Mouse (Mus musculus) liver, postnatal 0 days (tissue): ENCODE measurements at regions not wholly inside any gene's neighbourhood (a gene's known extent, or its start where the extent isn't known, plus 50 kb on each side); places are given as distances from the start of the nearest gene placed in this dataset.

ENCODE experiments used
- ATAC-seq: fragments of 200-750 bp; cut with Nextera tagmentation; 2 replicates; pipeline ENCODE4 v1.8.0; 2017; ENCODE audit warnings: mild to moderate bottlenecking, moderate library complexity
- DNase-seq: peaks from one replicate; pipeline ENCODE4 v3.0.0-alpha.2; 2016
- H3K27ac ChIP-seq: fragments of 300-500 bp; sonication (generic); 2 replicates; pipeline ENCODE4 v1.5.1; 2014; ENCODE audit warnings: antibody characterized with exemption, moderate library complexity, mild to moderate bottlenecking, low read depth
- H3K27me3 ChIP-seq: fragments of 300-500 bp; sonication (generic); 2 replicates; pipeline ENCODE4 v1.6.1; 2014; ENCODE audit warnings: low read length, control low read depth, mixed read lengths; ENCODE audit not compliant: insufficient read depth
- H3K36me3 ChIP-seq: fragments of 300-500 bp; sonication (generic); replicated peaks from 2 replicates; pipeline ENCODE4 v1.6.1; 2014; ENCODE audit warnings: mild to moderate bottlenecking, control low read depth, low read length, moderate library complexity, mixed read lengths; ENCODE audit not compliant: insufficient read depth
- H3K4me1 ChIP-seq: fragments of 300-500 bp; sonication (generic); 2 replicates; pipeline ENCODE4 v1.6.1; 2014; ENCODE audit warnings: antibody characterized with exemption, mild to moderate bottlenecking, control low read depth; ENCODE audit not compliant: insufficient read depth
- H3K4me2 ChIP-seq: fragments of 300-500 bp; sonication (generic); 2 replicates; pipeline ENCODE4 v1.6.1; 2014; ENCODE audit warnings: low read depth, mild to moderate bottlenecking, low read length, moderate library complexity, mixed read lengths
- H3K4me3 ChIP-seq: fragments of 300-500 bp; sonication (generic); 2 replicates; pipeline ENCODE4 v1.5.1; 2014; ENCODE audit warnings: low read depth, low read length
- H3K9ac ChIP-seq: fragments of 300-500 bp; sonication (generic); replicated peaks from 2 replicates; pipeline ENCODE4 v1.6.1; 2014; ENCODE audit warnings: mild to moderate bottlenecking, moderate library complexity
- H3K9me3 ChIP-seq: fragments of 300-500 bp; sonication (generic); 2 replicates; pipeline ENCODE4 v1.6.1; 2016; ENCODE audit warnings: mild to moderate bottlenecking, control low read depth, low read length, mixed read lengths
- CTCF ChIP-seq: sonication (generic); IDR thresholded peaks from 2 replicates; pipeline ENCODE4 v1.5.1; 2016; ENCODE audit warnings: antibody characterized with exemption, low read depth
- EP300 ChIP-seq: IDR thresholded peaks from 2 replicates; pipeline ENCODE4 v1.6.1; 2016; ENCODE audit warnings: antibody characterized with exemption, low read depth, mild to moderate bottlenecking
- WGBS: fragments of 180-500 bp; shearing (Covaris S2); extraction: QIAGEN DNeasy Blood & Tissue Kit; methylation state at CpG from one replicate; pipeline ENCODE4 v1.1.7; 2014; ENCODE audit not compliant: insufficient replicate concordance; 5-methylcytosine and 5-hydroxymethylcytosine counted together

DNA sequence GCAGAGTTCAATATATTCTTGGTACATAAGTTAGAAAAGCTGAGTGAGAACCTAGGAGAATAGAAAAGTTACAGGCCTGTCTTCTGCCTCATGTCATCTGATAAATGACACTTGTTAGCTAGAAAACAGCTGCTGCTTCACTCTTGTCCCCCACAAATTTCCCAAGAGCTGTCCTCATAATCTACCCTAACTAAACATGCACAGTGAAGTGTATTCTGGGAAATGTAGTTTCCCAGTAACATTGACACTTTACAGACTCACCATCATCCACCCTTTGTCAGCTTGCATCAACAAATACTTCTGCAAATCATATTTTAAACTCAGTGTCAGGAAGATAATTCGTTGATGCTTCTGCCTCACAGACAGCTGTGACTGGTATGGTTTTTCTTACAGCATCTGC, 190.0 kb upstream of the Dkk2 start:
- DNase-seq = no peak
- no peak for ATAC-seq
- H3K27me3 ChIP-seq = no peaks in the 10 kb centered on the region
- H3K4me2 ChIP-seq = no peak overlapping the region
- H3K9me3 ChIP-seq = no peaks in the 10 kb centered on the region
- H3K36me3 ChIP-seq = no peaks in the 10 kb centered on the region
- WGBS = 51% methylated on average over 1 of the region's 1 CpGs
- no peaks in the 10 kb centered on the region for H3K4me1 ChIP-seq
- H3K27ac ChIP-seq = no peak overlapping the region
- H3K4me3 ChIP-seq = no peak overlapping the region
- H3K9ac ChIP-seq = no peak overlapping the region
- TF ChIP-seq EP300 = no peak
- TF ChIP-seq CTCF = no peak

DNA sequence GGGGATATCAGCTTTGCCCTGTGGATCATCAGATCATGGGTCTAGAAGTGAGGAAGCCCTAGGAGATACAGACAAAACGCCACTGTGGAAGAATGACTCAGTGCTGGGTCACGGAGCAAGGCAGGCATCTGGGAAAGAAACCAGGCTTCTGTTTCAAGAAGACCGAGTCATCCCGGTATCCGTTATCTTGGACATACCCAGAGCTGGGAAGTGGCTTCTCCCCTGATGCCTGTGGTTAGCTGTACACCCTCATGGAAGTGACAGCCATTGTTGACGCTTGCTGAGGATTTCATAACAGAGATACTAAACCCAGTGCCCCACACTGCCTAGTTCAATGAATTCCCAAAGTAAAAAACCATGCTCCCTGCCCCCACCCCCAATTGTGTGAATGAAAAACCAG, 171.6 kb upstream of the Dkk2 start:
- 77% methylated on average over 6 of the region's 6 CpGs for WGBS
- no peak for DNase-seq
- H3K4me1 ChIP-seq = no peaks in the 10 kb centered on the region

DNA sequence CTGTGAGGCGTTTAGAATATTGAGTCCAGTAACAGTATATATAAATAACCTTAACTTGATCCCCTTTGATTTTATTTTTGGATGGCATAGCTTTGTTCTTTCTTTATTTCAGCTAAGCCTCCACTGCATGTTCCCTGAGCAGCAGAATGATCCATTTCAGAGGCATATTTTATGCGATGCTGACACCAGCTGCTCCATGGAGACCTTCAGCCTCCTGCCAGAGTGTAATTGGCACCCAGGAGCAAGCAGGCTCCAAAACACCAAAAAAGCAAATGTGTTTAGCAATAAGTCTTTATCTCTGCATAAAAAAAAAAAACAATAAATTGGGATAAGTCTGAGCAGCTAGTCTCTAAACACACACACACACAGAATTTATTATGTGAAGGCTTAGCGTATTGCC, 170.7 kb upstream of the Dkk2 start:
- TF ChIP-seq EP300 = no peak
- TF ChIP-seq CTCF = no peak
- DNase-seq (no peak), ATAC-seq (no peak)
- H3K9ac ChIP-seq = no peak overlapping the region
- no peaks in the 10 kb centered on the region for H3K9me3 ChIP-seq
- WGBS = 84% methylated on average over 3 of the region's 3 CpGs
- no peaks in the 10 kb centered on the region for H3K4me1 ChIP-seq
- no peak overlapping the region for H3K4me2 ChIP-seq
- H3K27me3 ChIP-seq = no peaks in the 10 kb centered on the region
- H3K4me3 ChIP-seq = no peak overlapping the region
- no peaks in the 10 kb centered on the region for H3K36me3 ChIP-seq
- no peak overlapping the region for H3K27ac ChIP-seq

More for the DNA sequence above, 171.6 kb upstream of the Dkk2 start:
- Histone ChIP-seq H3K27me3 (no peaks in the 10 kb centered on the region), H3K9ac (no peak overlapping the region), H3K27ac (no peak overlapping the region), H3K9me3 (no peaks in the 10 kb centered on the region), H3K4me3 (no peak overlapping the region), H3K36me3 (no peaks in the 10 kb centered on the region), H3K4me2 (no peak overlapping the region)
- no peak for ATAC-seq
- TF ChIP-seq CTCF (no peak), EP300 (no peak)

DNA sequence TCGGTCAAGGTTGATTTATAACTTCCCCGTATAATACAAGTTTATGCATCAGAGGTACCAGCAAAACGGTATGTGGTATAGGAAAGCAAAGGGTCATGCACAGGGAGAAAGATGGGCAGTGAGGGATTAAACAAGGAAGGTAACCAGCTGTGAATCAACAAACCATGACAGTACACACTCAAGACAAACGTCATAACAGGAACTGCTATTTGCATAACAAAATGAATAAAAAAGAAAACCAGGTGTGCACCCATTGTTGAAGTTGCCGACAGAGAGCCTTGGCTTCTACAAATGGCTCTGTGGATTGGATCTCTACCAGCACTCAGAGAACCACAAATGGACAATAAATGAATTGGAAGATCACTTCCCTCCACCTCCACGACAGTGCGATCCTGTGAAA, 170.1 kb upstream of the Dkk2 start:
- H3K9me3 ChIP-seq = no peaks in the 10 kb centered on the region
- H3K27ac ChIP-seq = no peak overlapping the region
- no peaks in the 10 kb centered on the region for H3K4me1 ChIP-seq
- no peak for ATAC-seq
- no peak overlapping the region for H3K9ac ChIP-seq
- TF ChIP-seq CTCF (no peak), EP300 (no peak)
- DNase-seq = no peak
- H3K36me3 ChIP-seq = no peaks in the 10 kb centered on the region
- H3K4me2 ChIP-seq = no peak overlapping the region
- H3K27me3 ChIP-seq = no peaks in the 10 kb centered on the region
- H3K4me3 ChIP-seq = no peak overlapping the region
- 71% methylated on average over 7 of the region's 7 CpGs for WGBS

DNA sequence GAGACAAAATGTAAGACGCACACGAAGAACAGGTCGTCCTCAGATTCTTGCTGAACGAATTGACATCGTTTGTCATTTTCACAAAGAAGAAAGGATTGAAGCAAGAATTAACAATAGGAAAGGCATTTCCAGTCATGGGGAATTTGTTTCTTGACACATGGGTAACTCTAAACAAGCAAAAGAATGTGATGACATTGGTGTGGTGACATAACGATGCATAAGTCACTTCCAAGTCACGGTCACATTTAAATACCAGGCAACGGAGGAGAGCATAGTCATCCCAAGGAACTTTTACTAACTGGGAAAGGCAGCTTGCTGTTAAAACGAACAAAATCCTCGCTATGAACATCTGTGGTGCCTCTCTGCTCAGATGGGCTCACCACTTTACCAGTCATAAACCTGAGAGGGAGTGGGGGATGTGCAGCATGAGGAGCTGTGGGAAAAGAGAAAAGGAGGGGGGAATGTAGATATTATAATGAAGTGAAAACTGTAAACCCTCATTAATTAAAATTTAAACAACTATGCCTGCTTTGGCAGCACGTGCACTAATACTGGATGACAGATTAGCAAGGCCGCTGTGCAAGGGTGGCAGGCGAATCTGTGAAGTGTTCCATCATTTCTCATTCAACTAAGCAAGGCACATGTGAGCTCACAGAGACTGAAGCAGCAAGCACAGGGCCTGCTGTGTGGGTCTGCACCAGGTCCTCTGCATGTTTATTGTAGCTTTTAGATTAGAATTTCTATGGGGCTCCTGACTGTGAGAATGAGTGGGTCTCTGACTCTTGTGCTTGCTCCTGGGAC, 167.2 kb upstream of the Dkk2 start:
- Histone ChIP-seq H3K36me3 (no peaks in the 10 kb centered on the region), H3K27ac (no peak overlapping the region), H3K4me3 (no peak overlapping the region), H3K4me1 (no peaks in the 10 kb centered on the region), H3K27me3 (no peaks in the 10 kb centered on the region), H3K4me2 (no peak overlapping the region), H3K9me3 (no peaks in the 10 kb centered on the region), H3K9ac (no peak overlapping the region)
- TF ChIP-seq CTCF (no peak), EP300 (no peak)
- DNase-seq (no peak), ATAC-seq (no peak)
- WGBS = 79% methylated on average over 13 of the region's 13 CpGs

DNA sequence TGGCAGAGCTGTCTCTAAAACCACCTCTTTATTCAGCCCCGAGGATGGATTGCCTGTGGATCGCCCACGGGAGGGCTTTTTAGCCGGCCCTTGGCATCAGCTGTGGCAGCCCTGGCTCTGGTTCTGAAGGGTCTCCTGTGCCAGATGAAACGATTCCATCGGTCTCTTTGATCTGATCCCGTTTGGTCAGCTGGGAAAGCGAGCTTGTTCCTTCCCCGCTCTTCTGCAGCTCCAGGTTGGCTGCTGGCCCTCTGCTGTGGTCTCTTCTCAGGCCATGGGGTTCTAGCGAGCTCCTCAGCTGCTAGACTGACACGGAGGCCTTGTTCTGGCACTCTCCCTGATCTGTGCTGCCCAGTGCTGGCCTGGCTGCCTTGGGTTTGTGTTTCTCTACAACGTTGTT, 165.6 kb upstream of the Dkk2 start:
- DNase-seq (no peak), ATAC-seq (no peak)
- Histone ChIP-seq H3K36me3 (no peaks in the 10 kb centered on the region), H3K27ac (no peak overlapping the region), H3K9ac (no peak overlapping the region), H3K9me3 (no peaks in the 10 kb centered on the region), H3K4me1 (no peaks in the 10 kb centered on the region), H3K27me3 (no peaks in the 10 kb centered on the region), H3K4me3 (no peak overlapping the region), H3K4me2 (no peak overlapping the region)
- WGBS = 73% methylated on average over 12 of the region's 12 CpGs
- TF ChIP-seq EP300 = no peak
